Mouse (Mus musculus) heart, postnatal 36 days (tissue): ENCODE data around the gene Akap8. TPM values are rescaled to one million over a fixed set of nuclear protein-coding genes. Genes with fewer than 3 reads are reported as not detected.

ENCODE experiments used
- DNase-seq, 2 experiments: peaks; one replicate each; pipeline ENCODE4 v3.0.0; 2021 to 2022
- intact Hi-C: fragments of 180-260 bp; cut with DNase I; formaldehyde crosslinking; loops from one replicate; pipeline ENCODE4 v1.15.1; 2025
- total RNA-seq, 2 experiments: library from RNA; stranded (reverse); gene quantifications; 2 replicates each; pipeline ENCODE4 v1.2.3; 2021

Akap8 gene
- total RNA-seq, 2 experiments from 2014 or later = 37.3 to 50.4 TPM

- DNase-seq = no peak
- intact Hi-C loops = loop anchor here (1.0 to 5.0 kb wide), 5 partner anchors 13 to 144 kb away; partner anchors contain the start of gene Wiz
These were observed 28.9 kb upstream of the Akap8 start for GRCm38 (mm10) chr17:32349851-32350381.

GRCm38 (mm10) chr17:32349037-32349732, 28.1 kb upstream of the Akap8 start:
- DNase-seq = peak in 1 of 2 experiments; percentile 53
- intact Hi-C loops = loop anchor here (1.0 to 2.0 kb wide), 3 partner anchors 24 to 145 kb away; no protein-coding TSS in a partner anchor

DNA sequence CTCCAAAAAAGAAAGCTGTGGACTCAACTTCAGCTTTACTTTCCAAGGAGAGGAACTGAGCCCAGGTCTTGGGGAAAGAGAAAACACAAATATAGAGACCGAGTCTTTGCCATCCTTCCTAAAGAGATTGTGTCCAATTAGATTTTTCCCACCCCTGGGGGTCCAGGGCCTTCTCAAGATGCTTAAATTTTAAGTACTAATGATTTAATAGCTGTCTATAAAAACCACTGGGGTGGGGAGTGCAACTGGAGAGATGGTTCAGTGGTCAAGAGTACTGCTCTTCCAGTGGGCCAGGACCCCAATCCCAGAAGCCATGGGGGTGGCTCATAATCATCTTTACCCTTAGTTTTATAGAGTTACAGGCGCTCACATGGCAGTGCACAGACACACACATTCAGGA, 27.4 kb upstream of the Akap8 start:
- intact Hi-C loops = loop anchor here (2.0 kb wide), 1 partner anchor 24 kb away; no protein-coding TSS in a partner anchor

GRCm38 (mm10) chr17:32341102-32341501, 20.1 kb upstream of the Akap8 start:
- intact Hi-C loops = no loop called here
- DNase-seq = no peak

More for the DNA sequence above, 27.4 kb upstream of the Akap8 start:
- DNase-seq = no peak

DNA sequence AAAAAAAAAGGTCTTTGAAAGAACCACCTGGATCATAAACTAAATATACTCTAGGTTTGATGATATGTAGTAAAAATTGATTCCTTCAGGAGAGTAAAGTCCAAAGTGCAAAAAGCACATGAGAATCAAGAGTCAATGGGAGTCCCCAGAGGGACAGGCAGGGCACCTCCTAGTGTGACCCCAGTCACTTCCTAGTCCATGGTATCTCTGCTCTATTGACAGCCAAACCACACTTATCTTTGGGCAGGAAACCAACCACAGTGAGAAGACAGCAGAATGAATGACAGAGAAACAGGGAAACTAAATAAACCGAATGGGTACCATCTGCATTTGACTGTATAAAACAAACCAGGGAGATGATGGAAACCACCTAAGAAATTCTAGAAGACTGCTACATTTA, 19.1 kb upstream of the Akap8 start:
- intact Hi-C loops = no loop called here
- no peak for DNase-seq

DNA sequence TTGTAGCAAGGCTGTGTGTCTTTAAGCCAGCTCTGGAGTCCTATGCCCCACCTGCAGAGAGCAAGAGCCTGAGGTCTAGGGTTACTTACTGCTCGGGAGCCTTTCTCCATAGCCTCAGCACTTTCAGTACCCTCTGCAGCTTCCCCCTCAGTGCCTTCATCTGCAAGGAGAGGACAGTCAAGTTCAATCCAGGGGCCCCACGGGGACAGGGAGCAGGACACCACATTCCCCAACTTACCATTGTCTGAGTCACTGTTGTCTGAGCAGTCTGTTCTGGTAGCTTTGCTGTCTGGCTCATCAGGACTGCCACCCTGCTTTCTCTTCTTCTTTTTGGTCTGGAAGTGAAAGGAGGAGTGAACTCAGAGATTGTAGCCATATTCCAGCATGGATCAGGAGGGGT, 14.8 kb upstream of the Akap8 start:
- intact Hi-C loops = no loop called here
- DNase-seq = no peak

GRCm38 (mm10) chr17:32334921-32335320, 13.9 kb upstream of the Akap8 start:
- no peak for DNase-seq
- intact Hi-C loops = no loop called here

DNA sequence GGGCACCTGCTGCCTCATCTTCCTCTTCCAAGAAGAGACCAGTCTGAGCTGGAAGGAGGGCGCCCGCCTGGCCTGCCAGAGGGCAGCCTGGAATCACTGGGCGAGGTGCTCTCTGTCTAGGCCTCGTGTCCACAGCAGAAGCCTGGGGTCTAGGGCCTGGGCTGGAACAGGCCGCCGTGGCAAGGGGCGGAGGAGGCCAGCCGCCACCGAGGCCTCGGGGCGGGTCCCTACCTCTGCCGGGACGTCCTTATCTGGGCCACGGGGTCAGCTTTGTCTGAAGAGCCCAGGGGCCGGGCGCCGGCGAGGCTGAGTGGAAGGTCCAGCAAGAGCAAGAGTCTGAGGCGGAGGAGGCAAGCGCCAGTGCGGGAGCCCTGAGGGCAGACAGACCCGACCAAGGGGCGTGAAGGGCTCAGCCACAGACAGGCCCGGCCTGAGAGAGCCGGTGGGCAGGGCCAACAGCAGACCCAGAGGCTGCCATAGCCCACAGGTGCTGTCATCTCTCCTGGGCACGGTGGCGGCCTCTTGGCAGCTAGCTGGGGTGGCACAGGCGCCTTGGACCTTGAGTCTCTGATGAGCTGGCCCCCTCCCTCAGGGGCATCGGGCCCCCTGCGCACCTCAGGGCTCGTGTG, 12.8 kb upstream of the Akap8 start:
- intact Hi-C loops = no loop called here
- DNase-seq = no peak

DNA sequence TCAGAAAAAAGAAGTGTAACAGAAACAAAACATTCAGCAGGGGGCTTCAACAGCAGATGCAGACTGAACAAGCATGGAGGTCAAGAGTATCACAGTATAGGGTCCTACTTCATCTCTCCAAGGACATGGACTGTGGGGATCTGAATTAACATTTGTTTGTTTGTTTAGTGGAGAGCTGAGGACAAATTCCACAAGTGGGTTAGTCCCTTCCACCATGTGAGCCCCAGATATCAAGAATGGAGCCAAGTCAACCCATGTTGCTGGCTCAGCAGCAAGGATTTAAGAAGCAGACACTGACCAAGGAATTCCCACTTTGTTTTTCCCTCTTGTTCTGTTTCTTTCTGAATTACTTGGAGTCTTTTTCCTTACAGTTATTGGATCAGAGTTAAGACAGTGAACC, 6.5 kb upstream of the Akap8 start:
- intact Hi-C loops = no loop called here
- no peak for DNase-seq

- intact Hi-C loops = no loop called here
These were observed 1.8 kb upstream of the Akap8 start for GRCm38 (mm10) chr17:32322809-32323208.

GRCm38 (mm10) chr17:32321836-32322235, 798 bp upstream of the Akap8 start:
- no peak for DNase-seq
- intact Hi-C loops = loop anchor here (2.0 kb wide), 1 partner anchor 37 kb away; the partner anchor contains the start of gene Brd4

More at GRCm38 (mm10) chr17:32322809-32323208, 1.8 kb upstream of the Akap8 start:
- no peak for DNase-seq

DNA sequence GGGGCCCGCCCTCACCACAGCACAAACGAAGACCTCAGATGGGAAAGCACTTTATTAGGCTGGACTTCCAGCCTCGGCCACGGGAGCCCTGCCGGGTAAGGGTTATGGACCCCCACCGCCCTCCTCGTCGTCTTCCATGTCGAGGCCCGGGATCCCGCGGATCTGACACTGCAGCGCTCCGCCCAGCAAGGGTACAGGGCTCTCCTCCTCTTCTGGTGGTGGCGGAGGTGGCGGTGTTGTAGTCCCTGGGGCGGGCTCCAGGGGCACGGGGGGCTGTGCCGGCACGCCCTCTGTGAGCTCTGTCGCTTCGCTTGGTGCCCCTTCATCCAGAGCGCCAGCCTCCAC, 324 bp upstream of the Akap8 start:
- intact Hi-C loops = loop anchor here (2.0 kb wide), 1 partner anchor 37 kb away; the partner anchor contains the start of gene Brd4
- DNase-seq = no peak

- DNase-seq = no peak
- intact Hi-C loops = loop anchor here (2.0 to 5.0 kb wide), 2 partner anchors 35 to 98 kb away; partner anchors contain the start of gene Brd4
These were observed 1.1 kb downstream of the Akap8 start for GRCm38 (mm10) chr17:32319950-32320349.

DNA sequence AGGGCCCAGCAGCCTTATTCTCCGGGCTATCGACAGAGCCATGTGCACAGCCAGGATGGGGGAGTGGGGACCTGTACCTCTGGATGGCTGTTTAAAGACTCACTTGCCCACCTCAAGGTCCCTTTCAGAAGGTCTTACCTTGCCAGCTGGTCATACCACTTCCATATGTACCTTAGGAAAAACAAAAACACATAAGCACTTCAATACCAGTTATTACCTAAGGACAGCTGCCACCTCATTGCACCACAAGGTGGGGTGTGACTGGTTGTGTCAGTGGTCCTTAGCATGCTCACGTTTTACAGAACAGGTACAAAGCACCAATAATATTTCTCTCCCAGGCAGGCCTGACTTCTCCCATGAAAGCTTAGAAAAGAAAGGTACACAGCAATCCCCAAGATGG, 3.3 kb downstream of the Akap8 start:
- no peak for DNase-seq
- intact Hi-C loops = loop anchor here (5.0 kb wide), 1 partner anchor 95 kb away; no protein-coding TSS in a partner anchor

GRCm38 (mm10) chr17:32317032-32317431, 4.0 kb downstream of the Akap8 start:
- intact Hi-C loops = loop anchor here (5.0 kb wide), 1 partner anchor 95 kb away; no protein-coding TSS in a partner anchor
- no peak for DNase-seq

DNA sequence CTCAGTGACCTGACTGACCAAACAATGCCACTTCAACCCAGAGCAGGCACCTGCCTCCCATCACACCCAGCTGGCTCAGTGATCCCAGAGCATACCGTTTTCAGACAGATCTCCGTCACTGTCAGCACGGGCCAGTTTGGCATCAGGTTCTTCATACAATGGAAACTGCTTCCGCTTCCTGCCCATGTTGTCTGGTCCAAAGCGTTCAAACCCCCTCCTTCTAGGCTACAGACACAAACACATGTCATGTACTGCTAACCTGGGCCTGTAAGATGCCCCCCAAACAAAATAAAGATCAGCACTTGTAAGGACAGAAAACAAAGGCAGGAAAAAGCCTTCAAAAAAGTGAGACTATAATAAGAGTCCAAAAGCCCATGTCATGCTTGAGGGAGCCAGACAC, 5.5 kb downstream of the Akap8 start:
- no peak for DNase-seq
- intact Hi-C loops = loop anchor here (5.0 kb wide), 1 partner anchor 93 kb away; no protein-coding TSS in a partner anchor

DNA sequence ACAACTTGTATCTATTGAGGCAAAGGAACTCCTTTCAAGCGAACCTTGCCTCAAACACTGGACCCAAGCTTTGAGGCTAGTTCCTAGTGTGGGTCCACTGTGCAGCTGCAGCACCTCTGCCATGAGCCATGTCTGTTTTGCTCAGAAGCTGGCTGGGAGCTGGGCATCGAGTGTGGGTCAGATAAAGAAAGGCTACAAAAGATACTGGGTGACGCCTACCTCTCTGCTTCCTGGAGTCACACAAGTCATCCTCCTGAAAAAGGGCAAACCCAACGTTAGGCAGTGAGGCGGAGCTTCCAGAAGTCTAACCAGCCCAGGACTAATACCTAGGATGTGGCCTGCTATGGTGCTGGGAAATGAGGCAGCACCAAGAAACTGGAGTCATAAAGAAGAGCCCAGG, 7.1 kb downstream of the Akap8 start:
- no peak for DNase-seq
- intact Hi-C loops = no loop called here

- DNase-seq = no peak
- intact Hi-C loops = no loop called here
These were observed 8.2 kb downstream of the Akap8 start for GRCm38 (mm10) chr17:32312801-32313200.

DNA sequence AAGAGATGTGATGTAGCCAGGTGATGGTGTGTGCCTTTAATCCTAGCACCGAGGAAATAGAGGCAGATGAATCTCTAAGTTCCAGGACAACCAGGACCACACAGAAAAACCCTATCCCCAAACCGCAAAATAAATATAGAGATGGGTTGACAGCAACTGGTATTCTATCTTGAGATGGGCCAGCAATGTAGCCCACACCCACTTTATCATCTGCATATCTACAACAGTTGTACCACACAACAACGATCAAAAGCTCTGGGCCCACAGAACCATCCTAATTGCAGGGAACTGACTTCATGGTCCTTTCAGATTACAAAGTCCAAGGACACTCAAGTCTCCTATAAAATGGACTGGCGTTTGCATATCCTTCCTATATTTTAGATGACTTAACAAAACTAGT, 13.1 kb downstream of the Akap8 start:
- no peak for DNase-seq
- intact Hi-C loops = no loop called here

- intact Hi-C loops = no loop called here
- no peak for DNase-seq
These were observed 22.9 kb downstream of the Akap8 start for GRCm38 (mm10) chr17:32298125-32298524.

- DNase-seq = no peak
- intact Hi-C loops = no loop called here
These were observed 25.1 kb downstream of the Akap8 start for GRCm38 (mm10) chr17:32295901-32296300.

DNA sequence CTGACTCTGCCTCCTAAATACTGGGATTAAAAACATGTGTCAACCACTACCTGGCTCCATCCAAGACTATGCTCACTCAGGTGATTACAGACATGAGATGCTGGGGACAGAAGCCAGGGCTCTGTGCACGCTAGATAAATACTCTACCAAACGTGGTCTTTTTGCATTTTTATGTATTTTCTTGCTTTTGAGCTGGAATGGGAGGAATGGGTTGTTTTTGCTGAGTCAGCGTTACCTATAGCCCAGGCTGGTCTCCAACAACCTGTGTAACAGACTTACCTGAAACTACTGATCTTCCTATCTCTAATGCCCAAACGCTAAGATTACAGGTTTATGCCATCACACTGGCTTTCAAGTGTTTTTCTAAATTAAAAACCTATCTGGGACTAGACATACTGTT, 25.9 kb downstream of the Akap8 start:
- DNase-seq = no peak
- intact Hi-C loops = no loop called here
